Mouse (Mus musculus) urinary bladder, postnatal 25 days (tissue): ENCODE data around the gene Efemp2.
A peak's percentile ranks its signal among the peaks of the same experiment; 100 is the strongest.
"Not testable (repeated sequence)": the region's sequence is repeated elsewhere in the genome, so short reads cannot be mapped to it uniquely, and the experiment has no call there.

Experiments used
- DNase-seq: peaks from one replicate; pipeline ENCODE4 v3.0.0; 2022; ENCODE audit warnings: low spot score

Efemp2 gene

DNA sequence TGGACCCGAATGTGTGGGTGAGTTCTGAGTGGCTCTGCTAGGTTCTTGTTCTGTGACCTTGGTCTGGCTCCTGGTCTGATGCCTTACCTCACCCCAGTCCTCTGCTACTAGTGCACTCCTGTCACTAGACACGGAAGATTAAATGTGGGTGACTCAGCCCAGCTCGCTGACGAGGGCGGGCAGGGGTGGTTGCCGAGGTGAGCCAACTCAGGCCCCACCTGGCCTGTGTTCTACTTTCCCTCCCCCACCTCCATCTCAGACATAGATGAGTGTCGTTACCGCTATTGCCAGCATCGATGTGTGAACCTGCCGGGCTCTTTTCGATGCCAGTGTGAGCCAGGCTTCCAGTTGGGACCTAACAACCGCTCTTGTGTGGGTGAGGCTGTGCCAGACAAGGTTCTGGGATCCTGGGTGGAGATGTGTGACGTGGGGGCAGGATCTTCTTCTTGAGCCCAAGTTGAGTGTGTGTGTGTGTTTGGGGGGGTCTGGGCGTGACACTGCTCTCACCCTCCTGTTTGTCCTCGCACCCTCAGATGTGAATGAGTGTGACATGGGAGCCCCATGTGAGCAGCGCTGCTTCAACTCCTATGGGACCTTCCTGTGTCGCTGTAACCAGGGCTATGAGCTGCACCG is 4.0 kb downstream of the Efemp2 start:
- DNase-seq = no peak

DNA sequence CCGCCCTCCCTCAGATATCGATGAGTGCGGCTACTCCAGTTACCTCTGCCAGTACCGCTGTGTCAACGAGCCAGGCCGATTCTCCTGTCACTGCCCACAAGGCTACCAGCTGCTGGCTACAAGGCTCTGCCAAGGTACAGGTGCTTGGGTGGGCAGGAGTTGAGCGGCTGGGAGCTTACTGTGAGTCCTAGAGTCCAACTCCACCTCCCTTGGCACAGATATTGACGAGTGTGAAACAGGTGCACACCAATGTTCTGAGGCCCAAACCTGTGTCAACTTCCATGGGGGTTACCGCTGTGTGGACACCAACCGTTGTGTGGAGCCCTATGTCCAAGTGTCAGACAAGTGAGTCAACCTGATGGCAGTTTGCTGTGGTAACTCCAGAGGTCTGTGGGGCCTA is 6.3 kb downstream of the Efemp2 start:
- no peak for DNase-seq

GRCm38 (mm10) chr19:5481398-5481797 is 7.6 kb downstream of the Efemp2 start:
- DNase-seq = no peak

DNA sequence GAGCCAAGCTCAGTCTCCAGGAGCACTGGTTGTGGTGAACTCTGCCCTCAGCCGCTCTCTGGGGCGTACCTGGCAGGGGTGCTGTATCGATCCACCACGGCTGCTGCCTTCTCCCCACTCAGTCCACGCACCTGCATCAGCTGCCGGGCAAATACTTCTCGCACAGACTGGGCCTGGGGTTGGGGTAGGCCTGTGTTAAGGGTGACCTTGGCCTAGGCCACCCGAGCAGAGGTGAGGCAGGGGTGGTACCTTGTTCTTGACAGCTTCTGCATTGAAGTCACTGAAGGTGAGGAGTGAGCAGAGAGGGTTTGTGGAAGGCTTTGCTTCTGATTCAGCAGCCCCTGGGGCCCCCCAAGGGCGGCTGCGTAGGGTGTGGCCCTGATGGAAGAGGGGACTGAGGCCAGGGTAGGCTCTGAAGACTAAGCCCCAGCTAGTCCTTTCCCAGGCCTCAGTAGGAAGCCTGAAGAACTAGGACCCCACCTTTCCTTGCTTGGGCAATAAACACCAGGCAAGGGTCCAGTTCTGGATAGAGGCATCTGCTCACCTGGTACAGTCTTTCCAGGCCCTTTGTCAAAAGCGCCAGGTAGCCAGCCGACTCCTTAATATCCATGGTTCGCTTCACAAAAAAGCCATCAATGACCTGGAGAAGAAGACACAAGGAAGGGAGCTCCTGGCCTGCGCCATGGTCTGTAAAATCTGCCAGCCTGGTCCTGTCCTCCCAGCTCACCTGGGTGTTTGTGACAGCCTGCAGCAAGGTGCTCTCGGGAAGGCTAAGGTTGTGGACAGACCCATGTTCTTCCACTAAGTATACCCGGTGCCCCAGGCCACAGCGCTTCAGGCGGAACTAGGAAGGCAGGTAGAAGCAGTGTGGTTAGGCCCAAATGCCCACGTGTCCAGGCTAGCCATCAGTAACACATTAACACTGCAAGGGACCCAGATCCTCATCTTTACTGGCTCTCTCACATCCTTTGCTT is 9.9 kb downstream of the Efemp2 start:
- DNase-seq = no peak

- DNase-seq = no peak
These were observed 10.7 kb downstream of the Efemp2 start for GRCm38 (mm10) chr19:5484496-5484895.

GRCm38 (mm10) chr19:5485371-5485770 is 11.6 kb downstream of the Efemp2 start:
- DNase-seq = no peak

GRCm38 (mm10) chr19:5485821-5486220 is 12.1 kb downstream of the Efemp2 start:
- no peak for DNase-seq

- DNase-seq = no peak
These were observed 12.5 kb downstream of the Efemp2 start for GRCm38 (mm10) chr19:5486286-5486685.

- no peak for DNase-seq
These were observed 13.0 kb downstream of the Efemp2 start for GRCm38 (mm10) chr19:5486771-5487170.

DNA sequence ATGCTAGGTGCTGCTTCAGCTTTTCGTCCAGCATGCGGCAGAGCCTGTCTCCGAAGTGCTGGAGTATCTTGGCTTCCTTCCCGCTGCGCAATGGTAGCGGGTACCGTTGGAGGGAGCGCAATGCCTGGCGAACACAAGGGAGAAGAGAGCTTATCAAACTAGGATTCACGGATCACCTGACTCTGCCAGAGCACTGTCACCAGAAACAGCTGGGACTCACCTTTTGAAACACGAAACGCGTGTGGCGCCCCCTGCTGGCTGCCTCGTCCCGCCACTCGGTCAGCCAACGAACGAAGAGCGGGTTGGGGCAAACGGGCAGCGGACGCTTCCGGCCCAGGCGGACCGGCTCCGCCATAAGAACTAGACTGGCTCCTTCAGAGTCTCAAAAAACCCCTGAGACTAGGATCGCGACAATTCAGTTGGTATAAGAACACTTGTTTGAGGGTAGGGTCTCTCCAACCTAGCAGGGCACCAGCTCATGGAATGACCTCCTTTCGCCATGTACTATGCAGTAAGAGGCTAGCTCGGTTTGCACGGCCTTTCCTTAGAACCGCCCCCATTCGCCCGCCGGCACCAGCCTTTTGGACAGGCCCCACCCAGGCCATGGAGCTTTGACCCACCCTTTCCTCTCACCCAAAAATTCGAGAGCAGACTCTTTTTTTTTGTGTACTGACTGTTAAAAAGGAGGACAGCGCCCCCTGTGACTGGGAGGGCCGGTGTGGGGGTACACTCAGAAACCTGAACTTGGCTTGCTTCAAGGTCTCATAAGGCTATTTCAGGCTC is 14.2 kb downstream of the Efemp2 start, which contains the start of gene Mus81:
TSS of gene Mus81 (minus strand) at position 635 of the 783 bp plus-strand sequence.
- DNase-seq = peak; percentile 98

GRCm38 (mm10) chr19:5488878-5489571 is 15.3 kb downstream of the Efemp2 start:
- peak; percentile 96 for DNase-seq

DNA sequence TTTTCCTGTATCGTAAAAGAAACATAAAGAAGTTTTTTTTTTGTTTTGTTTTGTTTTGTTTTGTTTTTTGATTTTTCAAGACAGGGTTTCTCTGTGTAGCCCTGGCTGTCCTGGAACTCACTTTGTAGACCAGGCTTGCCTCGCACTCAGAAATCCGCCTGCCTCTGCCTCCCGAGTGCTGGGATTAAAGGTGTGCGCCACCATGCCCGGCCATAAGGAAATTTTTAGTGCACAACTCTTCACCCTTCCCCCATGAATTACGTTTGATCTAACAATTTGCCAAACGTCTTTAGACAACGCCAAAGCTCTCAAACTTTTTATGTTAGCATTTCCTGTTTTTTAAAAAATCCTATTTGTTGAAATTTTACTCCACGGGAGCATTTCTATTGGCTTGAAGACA is 16.0 kb downstream of the Efemp2 start:
- DNase-seq = not testable (repeated sequence)

DNA sequence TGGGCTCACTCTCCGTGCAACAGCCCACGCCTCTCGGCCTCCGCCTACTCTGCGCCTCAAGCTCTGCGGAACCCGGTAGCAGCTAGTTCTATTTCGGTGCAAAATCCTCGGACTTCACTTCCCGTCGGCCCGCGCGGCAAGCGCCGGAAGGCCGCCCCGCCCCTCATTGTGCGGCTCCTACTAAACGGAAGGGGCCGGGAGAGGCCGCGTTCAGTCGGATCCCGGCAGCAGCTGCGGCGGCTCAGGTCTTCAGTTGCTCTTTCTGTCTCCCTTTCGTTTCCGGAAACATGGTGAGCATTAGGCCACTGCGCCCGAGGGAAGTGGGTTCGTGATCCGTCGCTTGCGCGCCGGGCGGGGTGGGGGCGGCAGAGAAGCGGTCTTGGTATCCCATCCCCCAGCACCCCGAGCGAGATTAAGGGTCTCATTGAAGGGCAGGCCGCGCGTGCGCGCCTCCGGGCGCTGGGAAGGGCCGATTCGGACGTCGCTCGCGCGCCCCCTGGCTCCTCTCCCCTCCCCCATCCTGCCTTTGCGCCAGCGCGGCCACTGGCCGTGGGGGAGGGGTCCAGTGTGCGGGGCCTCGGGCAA is 16.7 kb downstream of the Efemp2 start, which contains the start of gene Cfl1:
TSS of gene Cfl1 (plus strand) at position 143 of the 585 bp plus-strand sequence.
- DNase-seq = peak; percentile 89

- peak; percentile 74 for DNase-seq
These were observed 17.3 kb downstream of the Efemp2 start for GRCm38 (mm10) chr19:5490898-5491708.

GRCm38 (mm10) chr19:5492641-5493040 is 18.9 kb downstream of the Efemp2 start:
- DNase-seq = no peak

- not testable (repeated sequence) for DNase-seq
These were observed 19.6 kb downstream of the Efemp2 start for GRCm38 (mm10) chr19:5493301-5493721.

- no peak for DNase-seq
These were observed 20.6 kb downstream of the Efemp2 start for GRCm38 (mm10) chr19:5494314-5494713.

- DNase-seq = no peak
These were observed 21.7 kb downstream of the Efemp2 start for GRCm38 (mm10) chr19:5495353-5496051.

DNA sequence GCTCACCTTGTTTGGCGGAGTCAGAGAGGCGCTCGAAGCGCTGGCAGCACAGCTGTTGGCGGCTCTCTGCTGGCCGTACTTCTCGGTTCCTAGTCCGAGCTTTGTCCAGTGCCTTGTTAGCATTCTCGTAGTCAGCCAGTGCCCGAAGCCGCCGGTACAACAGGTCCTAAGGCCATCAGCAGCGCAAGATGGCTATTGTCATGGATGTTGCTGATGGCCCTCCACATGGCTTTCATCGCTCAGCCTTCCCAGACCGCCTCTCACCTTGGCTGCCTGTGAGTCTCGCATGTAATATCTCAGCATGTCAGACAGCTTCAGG is 22.3 kb downstream of the Efemp2 start:
- no peak for DNase-seq
